Mouse (Mus musculus): Measurements from ENCODE around the gene Enox1. TPM values are rescaled to one million over a fixed set of nuclear protein-coding genes. Genes with fewer than 3 reads are reported as not detected.
A peak's percentile ranks its signal among the peaks of the same experiment; 100 is the strongest.

Enox1 gene
- total RNA-seq, 4 experiments from 2014 or later, result 0.31 to 1.0 (median 0.69) TPM

GRCm38 (mm10) chr14:77195314-77196020 lies 38.9 kb downstream of the Enox1 start:
- DNase-seq (ENCODE audit: low spot score in 2 of 2), result no peak

- DNase-seq (ENCODE audit: low spot score in 2 of 2), result no peak
Measured at GRCm38 (mm10) chr14:77196246-77196645, 39.7 kb downstream of the Enox1 start.

GRCm38 (mm10) chr14:77197414-77197915 lies 40.9 kb downstream of the Enox1 start:
- no peak for DNase-seq (ENCODE audit: low spot score in 2 of 2)

- DNase-seq (ENCODE audit: low spot score in 2 of 2), result no peak
Measured at GRCm38 (mm10) chr14:77210889-77211288, 54.3 kb downstream of the Enox1 start.

- DNase-seq (ENCODE audit: low spot score in 2 of 2), result no peak
Measured at GRCm38 (mm10) chr14:77213210-77213609, 56.6 kb downstream of the Enox1 start.

DNA sequence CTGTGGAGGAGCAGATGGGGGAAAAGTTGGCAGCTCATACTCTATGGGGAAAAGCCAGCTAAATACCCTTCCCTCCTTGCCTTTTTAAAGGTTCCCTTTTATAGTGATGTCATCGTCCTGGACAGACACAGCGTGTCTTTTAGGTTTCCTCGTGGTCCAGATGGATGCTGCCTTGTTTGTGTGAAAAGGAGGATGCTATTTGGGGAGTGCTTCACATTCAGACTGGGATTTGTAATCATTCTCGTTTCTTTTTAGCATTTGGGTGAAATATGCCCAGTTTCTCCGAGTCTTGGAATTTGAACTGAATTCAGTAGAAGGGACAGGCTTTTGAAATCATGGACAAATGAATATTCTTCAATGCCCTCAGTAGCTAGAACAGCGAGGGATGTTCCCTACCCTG lies 58.3 kb downstream of the Enox1 start:
- DNase-seq (ENCODE audit: low spot score in 2 of 2), result no peak

DNA sequence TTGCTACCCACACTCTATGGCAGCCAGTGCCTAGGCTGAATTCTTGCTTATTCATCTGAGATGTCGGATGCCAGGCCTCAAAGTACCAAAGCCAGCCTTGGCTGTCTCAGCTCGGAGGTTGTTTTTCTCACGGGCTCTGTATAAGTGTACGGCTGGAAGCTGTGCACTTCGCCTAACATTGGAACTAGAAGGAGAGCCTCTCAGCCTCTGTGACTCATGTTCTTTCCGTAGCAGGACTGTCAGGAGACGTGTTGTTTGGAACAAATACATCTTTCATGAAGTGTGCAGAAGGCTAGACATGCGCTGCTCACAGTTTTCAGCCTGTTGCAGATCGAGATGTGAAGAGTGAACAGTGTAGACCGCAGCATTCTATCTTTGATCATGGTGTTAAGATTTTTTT lies 68.8 kb downstream of the Enox1 start:
- no peak for DNase-seq (ENCODE audit: low spot score in 2 of 2)

- DNase-seq (ENCODE audit: low spot score in 2 of 2), result no peak
Measured at GRCm38 (mm10) chr14:77238811-77239210, 82.2 kb downstream of the Enox1 start.

GRCm38 (mm10) chr14:77239360-77239759 lies 82.8 kb downstream of the Enox1 start:
- DNase-seq (ENCODE audit: low spot score in 2 of 2), result no peak

GRCm38 (mm10) chr14:77246977-77247376 lies 90.4 kb downstream of the Enox1 start:
- DNase-seq (ENCODE audit: low spot score in 2 of 2), result no peak

DNA sequence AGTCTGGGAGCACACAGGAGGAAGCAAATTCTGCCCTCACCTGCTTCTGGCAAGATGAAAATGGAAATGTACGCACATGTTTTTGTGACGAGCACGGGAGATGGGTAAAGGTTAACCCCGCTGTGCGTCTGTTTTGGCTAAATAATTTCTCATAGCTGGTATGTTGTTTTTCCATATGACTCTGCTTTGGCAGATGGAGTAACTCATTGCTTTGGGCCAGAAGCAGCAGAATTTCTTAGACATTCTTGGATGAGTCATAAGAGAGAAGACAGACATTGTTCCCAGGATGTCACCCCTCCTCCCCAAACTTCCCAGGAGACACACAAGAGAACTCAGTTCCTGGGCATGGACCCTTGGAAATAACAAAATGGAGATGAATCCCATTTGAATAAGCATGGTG lies 91.9 kb downstream of the Enox1 start:
- DNase-seq (ENCODE audit: low spot score in 2 of 2), result no peak

DNA sequence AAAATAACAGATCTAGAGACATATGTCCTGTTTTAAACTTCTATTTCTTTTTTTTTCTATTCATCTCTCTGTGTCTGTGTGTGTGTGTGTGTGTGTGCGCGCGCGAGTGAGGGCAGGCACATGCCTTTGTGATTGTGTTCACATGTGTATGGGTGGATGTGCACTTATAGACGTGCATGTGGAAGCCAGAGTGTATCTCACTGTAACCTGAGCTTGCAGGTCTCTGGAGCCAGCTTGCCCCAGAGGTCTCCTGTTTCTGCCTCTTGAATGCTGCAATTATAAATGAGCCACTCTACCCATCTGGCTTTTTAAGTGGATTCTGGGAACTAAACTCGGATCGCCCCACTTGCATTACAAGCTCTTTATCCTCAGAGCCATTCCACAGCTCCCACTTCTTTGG lies 92.4 kb downstream of the Enox1 start:
- DNase-seq (ENCODE audit: low spot score in 2 of 2), result no peak

DNA sequence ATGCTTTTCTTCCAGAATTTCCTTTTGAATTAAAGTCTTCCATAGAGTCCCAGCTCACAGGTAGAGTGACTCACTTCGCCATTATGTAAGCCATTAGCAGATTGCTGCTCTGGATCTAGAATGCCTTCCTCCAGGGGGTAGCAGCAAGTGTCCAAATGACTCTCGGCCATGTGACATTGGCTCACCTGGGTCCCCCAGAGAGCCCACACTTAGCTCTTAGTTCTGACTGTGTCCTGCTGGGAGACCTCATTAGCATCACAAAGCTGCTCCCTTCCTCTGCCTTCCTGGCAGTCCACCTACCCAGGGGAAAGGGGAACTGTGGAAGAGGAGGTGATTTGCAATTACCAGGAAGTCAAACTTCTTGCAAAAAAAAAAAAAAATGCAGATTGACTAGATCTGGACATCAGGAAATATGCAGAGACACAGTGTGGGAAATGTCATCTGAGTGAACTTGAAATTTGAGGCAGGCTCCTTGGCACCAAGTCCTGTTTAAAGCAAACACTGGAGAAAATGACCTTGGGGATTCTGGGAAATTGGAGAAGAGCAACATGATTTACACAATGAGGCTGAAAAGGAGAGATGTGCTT lies 94.2 kb downstream of the Enox1 start:
- no peak for DNase-seq (ENCODE audit: low spot score in 2 of 2)

DNA sequence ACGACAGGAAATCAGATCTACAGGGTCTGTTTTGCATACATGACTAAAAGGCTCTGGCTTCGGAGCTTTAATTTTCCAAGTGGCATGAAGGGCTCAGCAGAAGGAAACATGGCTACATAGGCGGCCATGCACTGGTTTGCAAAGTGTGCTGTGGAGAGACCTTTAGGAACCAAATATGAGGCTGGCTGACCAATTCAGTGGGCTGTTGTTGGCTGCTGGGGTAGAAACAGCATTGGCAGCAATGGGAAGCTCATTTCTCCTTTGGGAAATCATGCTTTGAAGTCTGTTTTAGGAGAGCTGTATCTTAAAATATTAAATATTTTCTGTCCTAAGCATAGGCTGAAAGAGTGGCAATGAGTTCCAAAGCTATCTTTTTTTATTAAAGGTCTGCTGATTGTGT lies 98.6 kb downstream of the Enox1 start:
- no peak for DNase-seq (ENCODE audit: low spot score in 2 of 2)

- DNase-seq (ENCODE audit: low spot score in 2 of 2), result no peak
Measured at GRCm38 (mm10) chr14:77255711-77256110, 99.1 kb downstream of the Enox1 start.

GRCm38 (mm10) chr14:77256943-77257342 lies 100.4 kb downstream of the Enox1 start:
- no peak for DNase-seq (ENCODE audit: low spot score in 2 of 2)

- DNase-seq (ENCODE audit: low spot score in 2 of 2), result peak in 1 of 2 experiments; percentile 12
Measured at GRCm38 (mm10) chr14:77257461-77257860, 100.9 kb downstream of the Enox1 start.

- DNase-seq (ENCODE audit: low spot score in 2 of 2), result no peak
Measured at GRCm38 (mm10) chr14:77258186-77258585, 101.6 kb downstream of the Enox1 start.

GRCm38 (mm10) chr14:77259686-77260085 lies 103.1 kb downstream of the Enox1 start:
- no peak for DNase-seq (ENCODE audit: low spot score in 2 of 2)

GRCm38 (mm10) chr14:77260107-77260506 lies 103.5 kb downstream of the Enox1 start:
- DNase-seq (ENCODE audit: low spot score in 2 of 2), result peak; percentile 38 to 54

DNA sequence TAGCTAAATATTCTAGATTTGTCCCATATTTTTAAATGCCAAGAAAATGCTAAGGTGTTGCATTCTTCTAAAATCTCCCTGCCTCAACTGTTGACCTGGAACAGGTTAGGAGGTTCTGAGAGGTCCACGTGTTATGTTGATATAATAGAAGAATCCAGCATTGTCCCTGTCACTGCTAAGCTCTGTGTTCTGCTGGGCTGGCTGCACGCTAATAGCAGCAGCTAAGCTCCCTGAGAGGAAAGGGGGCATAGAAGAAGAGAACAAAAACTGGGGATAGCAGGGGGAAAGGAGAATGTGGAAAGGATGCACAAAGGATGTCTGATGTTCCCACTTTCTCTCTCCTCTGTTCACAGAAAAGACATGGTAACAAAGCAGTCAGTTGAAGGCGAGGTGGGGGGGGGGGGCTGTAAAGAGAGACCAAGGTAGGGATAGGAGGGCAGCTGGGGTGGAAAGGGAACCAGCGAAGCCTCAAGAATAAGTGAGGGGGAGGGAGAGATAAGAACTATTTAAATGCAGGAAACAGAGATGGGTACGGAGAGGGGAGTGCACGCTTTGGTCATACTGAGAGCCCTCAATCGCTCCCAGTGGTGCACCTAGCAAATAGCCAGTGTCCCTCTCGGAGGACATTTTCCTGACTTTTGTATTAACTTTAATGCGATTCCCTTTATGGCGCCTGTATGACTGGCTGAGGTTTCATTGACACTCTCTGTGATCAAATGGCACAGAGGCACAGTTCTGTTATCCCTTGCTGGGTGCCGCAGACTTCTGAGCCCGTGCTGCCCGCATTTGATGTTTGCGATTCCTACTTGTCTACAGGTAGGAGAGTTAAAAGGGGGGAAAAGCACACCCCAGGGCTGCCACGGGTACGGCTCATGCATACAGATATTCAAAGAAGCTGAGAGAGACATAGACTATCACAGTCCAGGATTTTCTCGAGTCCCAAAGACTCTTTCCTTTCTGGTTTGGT lies 110.5 kb downstream of the Enox1 start:
- no peak for DNase-seq (ENCODE audit: low spot score in 2 of 2)

Data from gastrocnemius, adult 8-10 months (tissue).